Mouse (Mus musculus) hindbrain, embryonic 13.5 days (tissue): ENCODE measurements around the gene Dusp6. TPM values are rescaled to one million over a fixed set of nuclear protein-coding genes. Genes with fewer than 3 reads are reported as not detected.
"Not testable (repeated sequence)": the region's sequence is repeated elsewhere in the genome, so short reads cannot be mapped to it uniquely, and the experiment has no call there.

Experiments
- ATAC-seq: fragments of 200-750 bp; cut with Nextera tagmentation; 2 replicates; pipeline ENCODE4 v1.8.0; 2017; ENCODE audit warnings: moderate TSS enrichment; ENCODE audit not compliant: low FRiP score
- H3K27ac ChIP-seq: fragments of 300-500 bp; sonication (generic); 2 replicates; pipeline ENCODE4 v1.5.1; 2015; ENCODE audit warnings: inconsistent platforms, mild to moderate bottlenecking, moderate library complexity
- H3K27me3 ChIP-seq: fragments of 300-500 bp; sonication (generic); 2 replicates; pipeline ENCODE4 v1.6.1; 2015; ENCODE audit warnings: mild to moderate bottlenecking, inconsistent platforms
- H3K36me3 ChIP-seq: fragments of 300-500 bp; sonication (generic); 2 replicates; pipeline ENCODE4 v1.6.1; 2015; ENCODE audit warnings: mild to moderate bottlenecking, inconsistent platforms
- H3K4me1 ChIP-seq: fragments of 300-500 bp; sonication (generic); replicated peaks from 2 replicates; pipeline ENCODE4 v1.6.1; 2015; ENCODE audit warnings: inconsistent platforms
- H3K4me2 ChIP-seq: fragments of 300-500 bp; sonication (generic); 2 replicates; pipeline ENCODE4 v1.6.1; 2015; ENCODE audit warnings: inconsistent platforms, mild to moderate bottlenecking, moderate library complexity
- H3K4me3 ChIP-seq: fragments of 300-500 bp; sonication (generic); 2 replicates; pipeline ENCODE4 v1.5.1; 2015; ENCODE audit warnings: mild to moderate bottlenecking, inconsistent platforms
- H3K9ac ChIP-seq: fragments of 300-500 bp; sonication (generic); 2 replicates; pipeline ENCODE4 v1.6.1; 2015; ENCODE audit warnings: mild to moderate bottlenecking, inconsistent platforms
- H3K9me3 ChIP-seq: fragments of 300-500 bp; sonication (generic); 2 replicates; pipeline ENCODE4 v1.6.1; 2016; ENCODE audit warnings: inconsistent platforms
- WGBS: fragments of 180-500 bp; shearing (Covaris S2); methylation state at CpG from one replicate; pipeline ENCODE4 v1.1.7; 2015; 5-methylcytosine and 5-hydroxymethylcytosine counted together
- polyA plus RNA-seq: library from polyadenylated mRNA; unstranded; fragments of >200 nt; fragmentation: Nextera tagmentation; extraction: Ambion mirVana; gene quantifications from 2 replicates; pipeline ENCODE4 v1.2.1, GENCODE M21; 2015

Gene Dusp6
- polyA plus RNA-seq = 27.2 and 27.7 TPM in 2 replicates

DNA sequence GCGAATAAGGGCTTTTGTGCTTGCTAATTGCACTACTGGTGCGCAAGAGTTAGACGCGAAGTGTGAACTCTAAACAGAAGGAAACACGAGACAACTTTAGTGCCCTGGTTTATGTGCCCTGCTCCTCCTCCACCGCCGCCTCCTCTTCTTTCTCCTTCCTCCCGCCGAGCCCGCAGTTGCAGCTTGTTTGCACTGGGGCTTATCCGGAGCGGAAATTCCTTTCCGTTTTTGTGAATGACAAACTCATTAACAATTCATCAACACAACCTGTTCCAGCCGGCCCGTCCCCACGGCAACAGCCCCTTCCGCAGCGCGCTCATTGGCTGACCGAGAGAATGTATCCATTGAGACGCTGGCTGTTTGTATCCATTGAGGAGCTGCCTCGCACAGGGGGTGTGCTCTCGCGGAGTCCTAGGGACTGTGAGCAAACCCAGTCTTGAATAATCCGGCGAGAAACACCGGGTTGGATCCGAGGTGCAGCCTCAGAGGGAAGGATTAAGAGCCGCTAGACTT is at the start of gene Dusp6:
Gene Dusp6 (plus strand): TSS at position 365 of the 513 bp plus-strand sequence.
- Histone ChIP-seq H3K27me3 (peaks cover 24% of the 10 kb centered on the region), H3K4me1 (peaks cover 45% of the 10 kb centered on the region), H3K9ac (peak within 1 kb of the TSS; percentile 89), H3K9me3 (no peaks in the 10 kb centered on the region), H3K4me2 (peak within 1 kb of the TSS; percentile 85), H3K4me3 (peak within 1 kb of the TSS; percentile 55), H3K36me3 (peaks cover 5% of the 10 kb centered on the region), H3K27ac (peak within 1 kb of the TSS; percentile 91)
- WGBS = under 1% methylated on average over 29 of the region's 29 CpGs
- peak; percentile 97 for ATAC-seq

DNA sequence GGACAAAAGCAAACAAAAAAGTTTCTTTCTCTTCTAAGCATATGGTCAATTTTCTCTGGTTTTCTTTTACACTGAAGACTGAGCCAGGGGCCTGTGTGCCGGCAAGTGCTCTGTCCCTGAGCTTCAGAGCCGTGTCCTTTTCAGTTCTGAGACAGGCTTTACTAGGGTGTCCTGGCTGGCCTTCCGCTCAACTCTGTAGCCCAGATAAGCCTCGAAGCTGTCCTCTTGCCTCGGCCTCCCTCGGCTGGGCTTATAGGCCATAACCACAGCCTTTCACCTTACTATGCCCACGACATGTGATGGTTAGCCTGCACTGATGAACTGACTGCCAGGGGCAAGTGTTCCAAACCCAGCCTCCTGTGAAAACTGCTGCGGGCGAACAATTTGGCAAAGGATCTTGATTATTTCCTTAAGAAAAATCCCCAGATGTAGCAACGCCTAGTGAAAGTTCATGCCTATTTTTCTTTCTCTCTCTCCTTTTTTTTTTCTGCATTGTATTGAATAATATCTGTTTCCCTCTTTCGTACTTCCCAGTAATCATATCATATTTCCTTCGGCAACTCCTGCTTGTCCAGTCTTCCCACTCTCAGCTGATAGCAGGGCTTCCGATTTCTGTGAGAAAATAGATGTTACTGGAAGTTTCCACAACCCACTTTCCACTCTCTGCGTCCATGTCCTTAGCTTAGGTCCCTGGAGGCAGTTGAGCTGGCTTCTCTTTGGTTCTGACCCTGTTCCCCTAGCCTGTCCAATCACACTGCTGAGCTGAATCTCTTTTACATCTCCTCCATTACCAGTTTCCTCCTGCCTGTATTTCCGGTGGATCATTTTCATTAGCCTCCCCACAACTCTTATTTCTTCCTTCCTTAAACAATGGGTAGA is 48.4 kb upstream of the Dusp6 start:
- H3K9me3 ChIP-seq = no peaks in the 10 kb centered on the region
- H3K27ac ChIP-seq = no peak overlapping the region
- H3K27me3 ChIP-seq = no peaks in the 10 kb centered on the region
- ATAC-seq = no peak
- no peak overlapping the region for H3K4me2 ChIP-seq
- WGBS = 90% methylated on average over 15 of the region's 15 CpGs
- H3K36me3 ChIP-seq = no peaks in the 10 kb centered on the region
- H3K4me1 ChIP-seq = no peaks in the 10 kb centered on the region
- H3K9ac ChIP-seq = no peak overlapping the region
- no peak overlapping the region for H3K4me3 ChIP-seq

DNA sequence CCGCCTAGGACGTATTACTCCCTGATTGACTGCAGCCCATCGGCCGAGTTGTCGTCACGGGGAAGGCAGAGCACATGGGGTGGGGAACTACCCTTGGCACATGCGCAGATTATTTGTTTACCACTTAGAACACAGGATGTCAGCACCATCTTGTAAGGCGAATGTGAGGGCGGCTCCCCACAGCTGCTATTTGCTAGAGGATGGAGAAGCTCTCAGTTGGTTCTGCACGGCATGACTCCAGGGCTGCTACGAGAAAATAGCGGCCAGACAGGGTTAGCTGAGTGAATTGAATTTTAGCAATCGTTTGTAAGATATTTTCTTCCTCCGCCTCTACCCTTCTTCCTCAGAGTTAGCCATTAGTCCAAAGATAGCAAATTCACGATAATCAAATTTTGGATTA is 46.5 kb upstream of the Dusp6 start:
- H3K27ac ChIP-seq, H3K9ac ChIP-seq, H3K9me3 ChIP-seq, H3K36me3 ChIP-seq, H3K27me3 ChIP-seq, H3K4me1 ChIP-seq, H3K4me2 ChIP-seq, H3K4me3 ChIP-seq, ATAC-seq: not testable (repeated sequence)
- WGBS = 89% methylated on average over 15 of the region's 15 CpGs

DNA sequence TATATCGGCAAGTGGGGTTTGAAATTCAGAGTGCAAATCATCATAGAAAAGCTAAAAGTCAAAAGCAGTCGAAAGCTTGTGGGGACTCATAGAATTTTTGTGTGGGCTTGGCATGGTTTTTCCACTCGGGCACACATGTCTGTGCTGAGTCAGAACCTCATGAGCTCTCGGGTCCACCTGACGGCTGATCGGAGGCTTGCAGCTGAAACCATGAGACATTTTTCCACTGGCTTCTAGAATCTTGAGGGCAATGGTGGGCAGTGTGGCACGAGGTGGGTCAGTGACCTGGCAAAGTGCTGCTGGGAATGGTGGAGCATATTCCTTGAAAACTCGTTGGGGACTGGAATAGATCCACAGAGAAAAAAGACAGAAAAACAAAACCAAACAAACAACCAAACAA is 41.5 kb upstream of the Dusp6 start:
- H3K4me2 ChIP-seq = no peak overlapping the region
- no peaks in the 10 kb centered on the region for H3K27me3 ChIP-seq
- H3K9ac ChIP-seq = no peak overlapping the region
- no peaks in the 10 kb centered on the region for H3K9me3 ChIP-seq
- ATAC-seq = no peak
- H3K4me1 ChIP-seq = no peaks in the 10 kb centered on the region
- H3K36me3 ChIP-seq = no peaks in the 10 kb centered on the region
- no peak overlapping the region for H3K27ac ChIP-seq
- H3K4me3 ChIP-seq = no peak overlapping the region
- WGBS = 94% methylated on average over 8 of the region's 8 CpGs

DNA sequence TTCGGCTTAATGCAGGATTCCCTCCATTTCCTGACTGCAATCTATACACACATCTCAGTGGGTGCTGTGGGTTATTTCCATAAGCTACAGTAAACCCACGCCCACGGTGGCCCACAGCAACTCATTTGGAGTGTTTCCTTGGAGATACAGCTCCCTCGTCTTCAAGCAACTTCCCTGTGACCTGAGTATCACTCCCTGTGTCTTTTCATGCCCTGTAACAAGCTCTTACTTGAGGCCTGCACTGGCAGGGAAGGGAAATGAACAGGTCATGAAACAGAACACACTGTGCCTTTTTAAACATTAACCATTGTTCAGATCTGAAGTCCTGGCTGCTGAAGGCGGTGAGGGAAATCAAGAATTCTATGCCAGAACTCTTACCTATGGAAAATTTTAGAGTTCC is 40.3 kb upstream of the Dusp6 start:
- Histone ChIP-seq H3K27me3 (no peaks in the 10 kb centered on the region), H3K9me3 (no peaks in the 10 kb centered on the region), H3K4me1 (peaks cover 4% of the 10 kb centered on the region), H3K36me3 (no peaks in the 10 kb centered on the region), H3K27ac (no peak overlapping the region), H3K4me2 (no peak overlapping the region), H3K9ac (no peak overlapping the region), H3K4me3 (no peak overlapping the region)
- no peak for ATAC-seq
- WGBS = 78% methylated on average over 5 of the region's 5 CpGs

DNA sequence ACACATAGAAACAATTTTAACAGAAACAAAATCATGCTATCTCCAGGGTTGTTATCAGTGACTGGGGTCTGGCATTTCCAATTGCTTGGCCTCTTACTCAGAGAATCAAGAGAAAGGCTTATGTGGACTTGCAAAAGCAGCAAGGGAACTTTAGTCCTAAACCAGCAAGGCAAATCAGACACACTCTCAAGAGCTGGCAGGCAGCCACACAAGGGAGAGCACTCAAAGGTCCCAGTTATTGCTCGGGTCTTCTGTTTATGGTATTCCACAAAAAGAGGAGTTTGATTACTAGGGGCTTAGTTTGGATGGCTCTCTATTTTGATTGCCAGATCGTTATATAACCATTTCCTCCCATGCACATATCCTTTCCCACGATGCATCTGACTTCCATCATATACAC is 38.8 kb upstream of the Dusp6 start:
- 0 out of 2 replicates have a peak, but pooled peaks cover 3% of the 10 kb centered on the region for H3K27me3 ChIP-seq
- H3K4me1 ChIP-seq = peaks cover 18% of the 10 kb centered on the region
- no peaks in the 10 kb centered on the region for H3K9me3 ChIP-seq
- no peak overlapping the region for H3K9ac ChIP-seq
- H3K36me3 ChIP-seq = no peaks in the 10 kb centered on the region
- no peak overlapping the region for H3K4me2 ChIP-seq
- WGBS = 87% methylated on average over 3 of the region's 3 CpGs
- H3K27ac ChIP-seq = no peak overlapping the region
- ATAC-seq = no peak
- no peak overlapping the region for H3K4me3 ChIP-seq

DNA sequence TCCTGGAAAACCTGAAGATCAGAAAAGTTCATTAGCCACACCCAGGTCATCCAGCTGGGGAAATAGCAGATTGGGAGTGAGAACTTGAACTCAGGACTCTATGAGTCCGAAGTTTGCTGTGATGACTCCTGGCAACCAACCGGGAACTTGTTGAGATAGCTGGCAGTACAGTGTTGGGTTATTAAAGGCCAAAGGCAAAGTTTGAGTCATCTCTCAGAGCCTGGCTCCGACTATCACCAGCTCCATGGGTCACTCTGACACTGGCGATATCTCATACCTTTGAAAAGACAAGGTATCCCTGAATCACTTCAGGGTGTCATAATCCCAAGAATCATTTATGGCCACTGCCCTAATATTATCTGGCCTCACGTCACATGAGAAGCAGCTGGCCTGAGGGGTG is 36.2 kb upstream of the Dusp6 start:
- H3K9me3 ChIP-seq = no peaks in the 10 kb centered on the region
- ATAC-seq = no peak
- H3K4me1 ChIP-seq = peaks cover 20% of the 10 kb centered on the region
- H3K4me2 ChIP-seq = no peak overlapping the region
- no peaks in the 10 kb centered on the region for H3K36me3 ChIP-seq
- 0 out of 2 replicates have a peak, but pooled peaks cover 4% of the 10 kb centered on the region for H3K27me3 ChIP-seq
- no peak overlapping the region for H3K27ac ChIP-seq
- WGBS = 93% methylated on average over 5 of the region's 5 CpGs
- H3K4me3 ChIP-seq = no peak overlapping the region
- no peak overlapping the region for H3K9ac ChIP-seq

DNA sequence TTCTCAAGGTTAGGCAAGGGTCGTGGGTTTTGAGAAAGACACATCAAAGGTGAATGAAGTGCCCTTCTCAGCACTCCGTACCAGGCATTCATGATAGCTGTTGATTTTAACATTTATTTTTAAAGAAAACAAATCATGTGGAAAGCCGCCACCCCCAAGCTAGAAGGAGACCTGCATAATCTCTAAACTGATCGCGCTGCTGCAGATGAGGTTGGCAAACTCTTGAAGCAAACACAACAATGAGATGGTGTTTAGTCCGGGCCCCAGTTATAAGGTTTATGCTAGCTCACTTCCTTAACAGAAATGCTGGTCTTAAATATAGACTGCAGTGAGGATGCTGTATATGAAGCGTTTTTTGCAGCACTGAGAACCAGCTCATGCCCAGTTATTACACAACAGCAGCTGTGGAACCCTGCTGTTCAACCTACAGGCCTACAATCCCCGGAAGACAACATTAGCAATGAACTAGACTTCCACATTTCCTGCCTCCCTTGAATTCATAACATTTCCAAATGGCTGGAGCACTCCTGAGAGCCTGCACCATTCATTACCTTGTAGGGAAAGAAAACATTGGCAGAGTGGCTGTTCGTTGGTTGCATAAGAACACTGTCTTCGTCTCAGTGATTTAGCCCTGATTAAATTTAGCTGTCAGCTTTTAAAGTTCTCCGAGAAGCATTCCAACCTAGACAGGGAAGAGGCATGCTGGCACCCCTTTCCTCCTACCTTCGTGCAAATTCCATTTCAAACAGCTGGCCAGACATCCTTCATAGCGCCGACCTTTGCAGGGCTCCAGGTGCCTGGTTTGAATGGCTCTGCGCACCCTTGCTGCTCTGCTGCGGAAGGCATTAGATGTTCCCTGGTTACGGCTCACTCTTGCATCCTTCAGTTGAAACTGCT is 34.8 kb upstream of the Dusp6 start:
- peak overlapping the region; percentile 55; the same call in 1 of the 2 replicates for H3K27ac ChIP-seq
- no peak overlapping the region for H3K9ac ChIP-seq
- peak overlapping the region; percentile 28 for H3K4me2 ChIP-seq
- 36% methylated on average over 17 of the region's 17 CpGs for WGBS
- H3K4me1 ChIP-seq = peaks cover 20% of the 10 kb centered on the region
- no peak for ATAC-seq
- H3K27me3 ChIP-seq = 0 out of 2 replicates have a peak, but pooled peaks cover 4% of the 10 kb centered on the region
- H3K36me3 ChIP-seq = no peaks in the 10 kb centered on the region
- no peaks in the 10 kb centered on the region for H3K9me3 ChIP-seq
- H3K4me3 ChIP-seq = no peak overlapping the region

DNA sequence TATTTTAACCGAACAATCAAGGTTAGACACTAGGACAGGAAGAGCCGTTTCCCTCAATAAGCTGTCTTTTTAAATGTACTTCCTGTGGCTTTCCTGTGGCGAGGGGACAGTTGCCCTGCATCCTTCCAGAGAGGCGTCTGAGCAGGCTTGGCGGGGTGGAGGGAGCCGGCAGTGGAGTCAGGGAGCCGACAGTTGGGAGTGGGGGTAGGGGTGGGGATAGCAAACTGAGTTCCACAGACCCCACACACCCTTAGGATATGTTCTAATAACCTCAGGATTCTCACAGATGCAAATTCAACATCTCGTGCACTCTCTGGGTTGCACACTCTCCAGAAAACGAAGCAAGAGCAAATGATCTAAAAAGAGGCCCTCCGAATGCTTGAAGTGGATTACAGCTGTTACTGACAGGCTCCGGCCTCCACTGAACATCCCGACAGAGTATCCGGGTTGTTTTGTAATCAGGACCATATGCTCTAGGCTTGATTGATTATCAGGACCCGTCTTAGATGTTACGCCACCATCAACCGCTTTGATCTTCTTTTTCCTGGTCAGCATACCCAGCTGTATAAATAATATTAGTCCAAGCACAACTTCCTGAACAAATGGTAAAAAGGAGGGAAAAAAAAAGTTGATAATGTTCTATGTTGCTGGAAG is 33.9 kb upstream of the Dusp6 start:
- Histone ChIP-seq H3K4me3 (no peak overlapping the region), H3K27ac (no peak overlapping the region; the same call in 1 of the 2 replicates), H3K4me1 (peaks cover 20% of the 10 kb centered on the region), H3K9ac (peak overlapping the region; percentile 35; the same call in 1 of the 2 replicates), H3K4me2 (peak overlapping the region; percentile 25), H3K9me3 (no peaks in the 10 kb centered on the region), H3K27me3 (0 out of 2 replicates have a peak, but pooled peaks cover 4% of the 10 kb centered on the region), H3K36me3 (no peaks in the 10 kb centered on the region)
- 20% methylated on average over 16 of the region's 16 CpGs for WGBS
- ATAC-seq = 0 out of 2 replicates have a peak, but pooled peaks have one; percentile 52

DNA sequence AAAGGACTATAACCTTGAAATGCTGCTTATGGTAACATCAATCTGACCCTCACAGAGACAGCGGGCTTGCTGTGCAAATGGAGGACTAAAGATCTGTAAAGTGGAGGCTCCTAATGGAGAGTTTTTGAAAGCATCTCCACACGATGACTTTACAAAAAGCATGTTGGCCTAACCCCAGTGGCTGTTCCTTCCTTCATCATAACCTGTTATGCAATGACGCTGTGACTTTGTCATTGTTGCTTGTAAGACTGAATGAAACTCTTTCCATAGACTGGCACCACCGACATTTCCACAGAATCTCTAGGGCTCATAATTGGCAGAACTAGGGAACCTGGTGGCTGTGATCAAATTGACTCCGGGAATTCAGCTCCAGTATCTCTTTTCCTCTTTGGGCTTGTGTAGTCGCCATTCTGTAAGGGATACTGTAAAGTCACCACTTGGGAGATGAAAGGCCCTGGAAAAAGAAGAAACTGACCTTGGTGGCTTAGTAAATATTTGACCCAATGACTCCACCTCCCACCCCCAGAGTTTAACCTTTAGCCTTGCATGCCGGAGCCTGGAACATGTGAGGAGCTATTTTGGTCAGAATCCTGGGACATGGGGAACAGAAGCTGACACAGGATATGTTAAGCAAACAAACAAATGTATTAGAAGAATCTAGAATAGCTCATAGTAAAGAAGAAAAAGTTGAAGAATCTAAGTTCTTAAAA is 30.4 kb upstream of the Dusp6 start:
- Histone ChIP-seq H3K36me3 (no peaks in the 10 kb centered on the region), H3K9ac (no peak overlapping the region), H3K4me3 (no peak overlapping the region), H3K4me1 (peaks cover 17% of the 10 kb centered on the region), H3K27me3 (0 out of 2 replicates have a peak, but pooled peaks cover 4% of the 10 kb centered on the region), H3K9me3 (no peaks in the 10 kb centered on the region), H3K4me2 (no peak overlapping the region), H3K27ac (no peak overlapping the region)
- no peak for ATAC-seq
- WGBS = 76% methylated on average over 7 of the region's 7 CpGs

DNA sequence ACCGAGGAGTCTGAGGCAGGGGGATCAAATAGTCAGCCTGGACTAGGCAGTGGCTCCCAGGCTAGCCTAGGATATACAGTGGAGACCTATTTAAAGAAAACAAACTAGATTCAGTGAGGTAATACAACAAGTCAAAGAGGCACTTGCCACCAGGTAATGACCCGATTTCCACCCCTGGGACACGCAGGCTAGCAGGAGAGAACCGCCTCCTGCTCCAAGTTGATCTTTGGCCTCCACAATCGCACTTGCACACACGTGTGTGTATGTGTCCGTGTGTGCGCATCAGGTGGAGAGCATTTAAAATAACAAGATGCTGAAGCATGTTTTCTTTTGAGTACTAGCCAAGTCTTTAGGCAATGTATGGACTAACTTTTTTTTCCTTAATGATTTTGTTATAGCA is 28.7 kb upstream of the Dusp6 start:
- Histone ChIP-seq H3K36me3 (no peaks in the 10 kb centered on the region), H3K27me3 (no peaks in the 10 kb centered on the region), H3K9ac (no peak overlapping the region), H3K4me2 (no peak overlapping the region), H3K4me3 (no peak overlapping the region), H3K27ac (no peak overlapping the region), H3K4me1 (peaks cover 1% of the 10 kb centered on the region; the same call in 1 of the 2 replicates), H3K9me3 (no peaks in the 10 kb centered on the region)
- no peak for ATAC-seq
- 90% methylated on average over 8 of the region's 8 CpGs for WGBS
